Mouse (Mus musculus) midbrain, postnatal 0 days (tissue): ENCODE measurements around the gene Proca1. TPM values are rescaled to one million over a fixed set of nuclear protein-coding genes. Genes with fewer than 3 reads are reported as not detected.

Experiments
- ATAC-seq: fragments of 200-750 bp; cut with Nextera tagmentation; 2 replicates; pipeline ENCODE4 v1.8.0; 2017; ENCODE audit warnings: moderate number of reproducible peaks, mild to moderate bottlenecking, moderate TSS enrichment, moderate library complexity; ENCODE audit not compliant: low FRiP score
- DNase-seq: peaks from one replicate; pipeline ENCODE4 v3.0.0-alpha.2; 2015; ENCODE audit warnings: low spot score
- H3K27ac ChIP-seq: fragments of 300-500 bp; sonication (generic); 2 replicates; pipeline ENCODE4 v1.5.1; 2014; ENCODE audit warnings: low read depth, mild to moderate bottlenecking, low read length, mixed read lengths
- H3K27me3 ChIP-seq: fragments of 300-500 bp; sonication (generic); 2 replicates; pipeline ENCODE4 v1.6.1; 2014; ENCODE audit warnings: low read length, control low read depth, mixed read lengths; ENCODE audit not compliant: insufficient read depth
- H3K36me3 ChIP-seq: fragments of 300-500 bp; sonication (generic); 2 replicates; pipeline ENCODE4 v1.6.1; 2014; ENCODE audit warnings: low read length, control low read depth, mixed read lengths; ENCODE audit not compliant: insufficient read depth
- H3K4me1 ChIP-seq: fragments of 300-500 bp; sonication (generic); 2 replicates; pipeline ENCODE4 v1.6.1; 2014; ENCODE audit warnings: mild to moderate bottlenecking, control low read depth, antibody characterized with exemption, low read length, mixed read lengths; ENCODE audit not compliant: insufficient read depth
- H3K4me2 ChIP-seq: fragments of 300-500 bp; sonication (generic); 2 replicates; pipeline ENCODE4 v1.6.1; 2014; ENCODE audit warnings: low read depth, mild to moderate bottlenecking, low read length, mixed read lengths; ENCODE audit not compliant: poor library complexity, severe bottlenecking
- H3K4me3 ChIP-seq: fragments of 300-500 bp; sonication (generic); 2 replicates; pipeline ENCODE4 v1.5.1; 2014; ENCODE audit warnings: low read depth, mild to moderate bottlenecking, low read length, moderate library complexity
- H3K9ac ChIP-seq: fragments of 300-500 bp; sonication (generic); replicated peaks from 2 replicates; pipeline ENCODE4 v1.6.1; 2014; ENCODE audit warnings: mild to moderate bottlenecking, low read length, moderate library complexity, mixed read lengths; ENCODE audit not compliant: poor library complexity, severe bottlenecking
- H3K9me3 ChIP-seq: fragments of 300-500 bp; sonication (generic); 2 replicates; pipeline ENCODE4 v1.6.1; 2016; ENCODE audit warnings: low read length, control low read depth
- CTCF ChIP-seq: IDR thresholded peaks from 2 replicates; pipeline ENCODE4 v1.5.1; 2016; ENCODE audit warnings: antibody characterized with exemption, mild to moderate bottlenecking
- WGBS: fragments of 180-500 bp; shearing (Covaris S2); extraction: QIAGEN DNeasy Blood & Tissue Kit; methylation state at CpG from one replicate; pipeline ENCODE4 v1.1.7; 2014; 5-methylcytosine and 5-hydroxymethylcytosine counted together
- polyA plus RNA-seq: library from polyadenylated mRNA; unstranded; fragments of >200 nt; fragmentation: Nextera tagmentation; extraction: Ambion mirVana; gene quantifications from 2 replicates; pipeline ENCODE4 v1.2.1, GENCODE M21; 2015
- total RNA-seq: library from RNA; depleted of rRNA; stranded (reverse); fragments of >200 nt; gene quantifications from 2 replicates; pipeline ENCODE4 v1.2.3, GENCODE M21; 2014

Proca1 gene
- total and polyA plus RNA-seq, 2 experiments from 2014 or later, result 1.0 to 3.3 TPM

- peak overlapping the region; percentile 62 for H3K4me3 ChIP-seq
- WGBS, result 2% methylated on average over 23 of the region's 23 CpGs
- TF ChIP-seq CTCF, result no peak
- no peaks in the 10 kb centered on the region for H3K27me3 ChIP-seq
- peaks cover 12% of the 10 kb centered on the region; the same call in 1 of the 2 replicates for H3K4me1 ChIP-seq
- no peaks in the 10 kb centered on the region for H3K9me3 ChIP-seq
- no peak overlapping the region for H3K27ac ChIP-seq
- DNase-seq, result no peak
- H3K36me3 ChIP-seq, result peaks cover 19% of the 10 kb centered on the region
- no peak for ATAC-seq
- peak overlapping the region; percentile 52 for H3K9ac ChIP-seq
- H3K4me2 ChIP-seq, result peak overlapping the region; percentile 69
Observed at GRCm38 (mm10) chr11:78176905-78177331, 16.3 kb upstream of the Proca1 start.

- 5% methylated on average over 10 of the region's 10 CpGs for WGBS
- Histone ChIP-seq H3K36me3 (peaks cover 19% of the 10 kb centered on the region), H3K27ac (no peak overlapping the region), H3K4me2 (peak overlapping the region; percentile 69), H3K9ac (no peak overlapping the region), H3K9me3 (no peaks in the 10 kb centered on the region), H3K27me3 (no peaks in the 10 kb centered on the region), H3K4me3 (peak overlapping the region; percentile 62), H3K4me1 (peaks cover 12% of the 10 kb centered on the region; the same call in 1 of the 2 replicates)
- ATAC-seq (no peak), DNase-seq (no peak)
- no peak for TF ChIP-seq CTCF
Observed at GRCm38 (mm10) chr11:78177437-78177836, 15.8 kb upstream of the Proca1 start.

- Histone ChIP-seq H3K4me2 (peak overlapping the region; percentile 69), H3K27me3 (no peaks in the 10 kb centered on the region), H3K9ac (peak overlapping the region; percentile 51), H3K4me1 (peaks cover 12% of the 10 kb centered on the region; the same call in 1 of the 2 replicates), H3K27ac (peak overlapping the region; percentile 69), H3K4me3 (peak overlapping the region; percentile 62), H3K36me3 (peaks cover 19% of the 10 kb centered on the region), H3K9me3 (no peaks in the 10 kb centered on the region)
- TF ChIP-seq CTCF, result peak; percentile 100
- under 1% methylated on average over 61 of the region's 84 CpGs for WGBS
- ATAC-seq (peak; percentile 83), DNase-seq (peak; percentile 95)
Observed at GRCm38 (mm10) chr11:78177903-78178858, 15.0 kb upstream of the Proca1 start.

- H3K9ac ChIP-seq, result peak overlapping the region; percentile 51
- TF ChIP-seq CTCF, result no peak; the same call in 1 of the 2 replicates
- peaks cover 19% of the 10 kb centered on the region for H3K36me3 ChIP-seq
- peaks cover 12% of the 10 kb centered on the region; the same call in 1 of the 2 replicates for H3K4me1 ChIP-seq
- peak overlapping the region; percentile 62 for H3K4me3 ChIP-seq
- H3K9me3 ChIP-seq, result no peaks in the 10 kb centered on the region
- WGBS, result 5% methylated on average over 28 of the region's 29 CpGs
- H3K27ac ChIP-seq, result peak overlapping the region; percentile 69
- peak; percentile 29; the same call in 1 of the 2 replicates for ATAC-seq
- peak overlapping the region; percentile 69 for H3K4me2 ChIP-seq
- no peaks in the 10 kb centered on the region for H3K27me3 ChIP-seq
- peak; percentile 86 for DNase-seq
Observed at GRCm38 (mm10) chr11:78178859-78179437, 14.2 kb upstream of the Proca1 start.

GRCm38 (mm10) chr11:78179438-78179999 is 13.7 kb upstream of the Proca1 start:
- 39% methylated on average over 8 of the region's 8 CpGs for WGBS
- no peak overlapping the region for H3K27ac ChIP-seq

More at GRCm38 (mm10) chr11:78179438-78179999, 13.7 kb upstream of the Proca1 start:
- Histone ChIP-seq H3K4me1 (peaks cover 12% of the 10 kb centered on the region; the same call in 1 of the 2 replicates), H3K9ac (no peak overlapping the region), H3K4me3 (no peak overlapping the region), H3K27me3 (no peaks in the 10 kb centered on the region), H3K36me3 (peaks cover 19% of the 10 kb centered on the region), H3K4me2 (peak overlapping the region; percentile 69), H3K9me3 (no peaks in the 10 kb centered on the region)
- DNase-seq, result no peak
- TF ChIP-seq CTCF, result no peak
- no peak for ATAC-seq
